31 mouse cellular contexts compared by ENCODE assay signal in the genomic region with DNA sequence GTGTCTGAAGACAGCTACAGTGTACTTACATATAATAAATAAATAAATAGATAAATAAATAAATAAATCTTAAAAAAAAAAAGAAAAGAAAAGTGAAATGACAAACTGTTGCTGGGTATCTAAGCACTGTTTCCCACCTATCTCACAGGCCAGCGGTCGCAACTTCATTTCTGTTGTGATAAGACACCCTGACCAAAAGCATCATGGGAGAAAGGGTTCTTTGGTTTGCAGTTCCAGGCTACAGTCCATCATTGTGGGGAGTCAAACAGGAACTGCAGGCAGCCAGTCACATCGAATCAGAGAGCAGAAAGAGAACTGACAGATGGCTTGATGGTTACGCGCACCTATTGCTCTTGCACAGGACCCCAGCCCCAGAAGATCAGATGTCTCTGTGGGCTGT. TPM values are rescaled to one million over a fixed set of nuclear protein-coding genes. Genes with fewer than 3 reads are reported as not detected.
"Had no signal": no experiment of that assay in that cellular context is flagged by ENCODE, and none has a peak within 500 bp of the region (broad histone marks: within the 10 kb centered on the region; RNA-seq: fewer than 3 reads in every experiment).

No protein-coding gene starts in this region.

- H3K36me3 ChIP-seq: heart, embryonic 12.5 days; heart, embryonic 13.5 days; heart, embryonic 15.5 days; hindbrain, embryonic 10.5 days; hindbrain, embryonic 12.5 days; hindbrain, embryonic 13.5 days; hindbrain, embryonic 15.5 days; intestine, embryonic 15.5 days; kidney, embryonic 15.5 days had no signal

- H3K9ac ChIP-seq: heart, embryonic 12.5 days; heart, embryonic 13.5 days; heart, embryonic 15.5 days; hindbrain, embryonic 12.5 days; hindbrain, embryonic 13.5 days; hindbrain, embryonic 14.5 days; hindbrain, embryonic 15.5 days; intestine, embryonic 15.5 days; kidney, embryonic 15.5 days had no signal

- H3K27ac ChIP-seq: heart, embryonic 13.5 days; heart, embryonic 15.5 days; hindbrain, embryonic 10.5 days; hindbrain, embryonic 12.5 days; hindbrain, embryonic 13.5 days; hindbrain, embryonic 14.5 days; hindbrain, embryonic 15.5 days; hindbrain, postnatal 0 days; intestine, embryonic 15.5 days; kidney, embryonic 15.5 days; kidney, postnatal 0 days; layer of hippocampus, adult 2 months; left cerebral cortex, adult 2 months had no signal

- H3K4me3 ChIP-seq: heart, embryonic 12.5 days; heart, embryonic 13.5 days; heart, embryonic 15.5 days; hindbrain, embryonic 10.5 days; hindbrain, embryonic 12.5 days; hindbrain, embryonic 13.5 days; hindbrain, embryonic 15.5 days; intestine, embryonic 15.5 days; kidney, embryonic 15.5 days; layer of hippocampus, adult 2 months; left cerebral cortex, adult 2 months had no signal

- DNase-seq: heart, postnatal 10 days; heart, postnatal 14 days; heart, postnatal 36 days; heart, postnatal 4 days; kidney, adult 11 months; kidney, adult 18-20 months; kidney, adult 2 months; kidney, adult 8-10 months; kidney, adult 9 months; kidney, postnatal 10 days; kidney, postnatal 14 days; kidney, postnatal 25 days; kidney, postnatal 36 days; kidney, postnatal 4 days; layer of hippocampus, adult 9-11 months; layer of hippocampus, postnatal 36 days had no signal

- H3K9me3 ChIP-seq: heart, embryonic 15.5 days; hindbrain, embryonic 15.5 days; intestine, embryonic 15.5 days had no signal

RNA-seq across cellular contexts. Expression of a gene that starts 3.9 kb away (rescaled TPM):
- total RNA-seq: hematopoietic stem cell, adult 5-6 weeks had no signal
